Comparison of ENCODE assay signal across 8 mouse cellular contexts in the genomic region with DNA sequence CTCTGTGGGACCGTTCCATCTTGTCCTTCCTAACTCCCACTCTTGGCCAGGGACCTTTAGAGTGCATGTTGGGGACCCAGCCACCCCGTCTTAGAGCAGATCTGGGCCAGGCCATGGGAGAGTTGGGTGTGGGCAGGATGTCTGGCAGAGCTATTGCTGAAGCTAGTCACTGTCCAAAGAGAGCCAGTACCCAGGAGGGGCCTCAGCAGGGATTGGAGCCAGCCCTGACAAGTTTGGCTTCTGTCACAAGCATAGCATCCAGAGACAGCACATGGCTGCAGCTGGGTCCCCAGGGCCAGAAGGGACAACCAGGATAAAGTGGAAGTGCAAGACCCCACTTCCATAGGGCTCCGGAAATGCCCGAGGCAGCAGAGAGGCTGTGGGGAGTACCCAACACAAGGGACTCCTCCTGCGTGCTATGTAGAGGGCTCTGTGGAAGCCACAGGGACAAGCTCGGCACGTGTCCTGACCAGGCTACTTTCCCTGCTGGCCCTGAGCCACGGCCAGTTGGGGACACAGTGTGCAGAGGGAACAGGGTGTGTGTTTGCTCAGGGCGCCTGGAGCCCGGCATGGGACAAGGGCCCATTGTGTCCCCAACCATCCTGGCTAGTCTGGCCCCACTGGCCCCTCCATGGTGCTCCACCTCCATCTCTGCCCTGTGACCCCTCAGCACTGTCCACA. TPM values are rescaled to one million over a fixed set of nuclear protein-coding genes. Genes with fewer than 3 reads are reported as not detected.
A peak's percentile ranks its signal among the peaks of the same experiment; 100 is the strongest.
DNase-seq lines count a peak whose midpoint lies in the region; ATAC-seq and TF ChIP-seq lines count a peak whose summit lies in the region.

No protein-coding gene starts in this region.

- DNase-seq in adrenal gland, adult 2 months, result peak; percentile 88
- peak; percentile 84 for DNase-seq in gastrocnemius, postnatal 14 days
- DNase-seq in left cerebral cortex, postnatal 36 days (ENCODE audit: low spot score in 2 of 2), result peak; percentile 78 to 84
- no peak for DNase-seq in natural killer cell, adult 2 months (ENCODE audit: low spot score in 2 of 2)

- WGBS in intestine, embryonic 16.5 days, result 42% methylated on average over 10 of the region's 10 CpGs
- WGBS in olfactory bulb, adult 2 months, result 57% methylated on average over 10 of the region's 10 CpGs

- H3K4me1 ChIP-seq in intestine, embryonic 16.5 days (ENCODE audit: control insufficient read depth, insufficient read depth, low read length), result peaks cover 37% of the 10 kb centered on the region
- peaks cover 32% of the 10 kb centered on the region for H3K4me1 ChIP-seq in olfactory bulb, adult 2 months (ENCODE audit: control insufficient read depth, insufficient read depth, low read length)

- H3K9ac ChIP-seq in intestine, embryonic 16.5 days (ENCODE audit: low read depth, low read length), result peak overlapping the region; percentile 40; the same call in 1 of the 2 replicates

- no peaks in the 10 kb centered on the region for H3K9me3 ChIP-seq in intestine, embryonic 16.5 days (ENCODE audit: control insufficient read depth, low read length)

- H3K27me3 ChIP-seq in intestine, embryonic 16.5 days (replicated peaks; ENCODE audit: control insufficient read depth, insufficient read depth, low read length), result no peaks in the 10 kb centered on the region

- no peaks in the 10 kb centered on the region for H3K36me3 ChIP-seq in intestine, embryonic 16.5 days (ENCODE audit: control insufficient read depth, insufficient read depth, low read length)

- no peak overlapping the region for H3K4me3 ChIP-seq in intestine, embryonic 16.5 days (ENCODE audit: low read length)
- H3K4me3 ChIP-seq in olfactory bulb, adult 2 months (ENCODE audit: insufficient read depth, low read depth, low read length), result no peak overlapping the region

- TF ChIP-seq CTCF in olfactory bulb, adult 2 months (IDR thresholded peaks at IDR 0.05; ENCODE audit: insufficient read depth, low read depth, low read length), result no peak

- intact Hi-C loops in gastrocnemius, postnatal 14 days (cut with DNase I; ENCODE audit: low total_unique reads), result no loop called here
- intact Hi-C loops in left cerebral cortex, postnatal 36 days (cut with DNase I), result no loop called here

- ATAC-seq in cerebellum, adult (ENCODE audit: insufficient number of reproducible peaks, low FRiP score, low TSS enrichment), result peak; percentile 56
- ATAC-seq in intestine, embryonic 16.5 days, result peak; percentile 69
- no peak for ATAC-seq in activated CD4-positive, CD25-positive, alpha-beta regulatory T cell, adult 4 months

- H3K27ac ChIP-seq in intestine, embryonic 16.5 days (ENCODE audit: low read length), result peak overlapping the region; percentile 70
- peak overlapping the region; percentile 67; the same call in 1 of the 2 replicates for H3K27ac ChIP-seq in olfactory bulb, adult 2 months (ENCODE audit: insufficient read depth, low read depth, low read length)

- H3K4me2 ChIP-seq in intestine, embryonic 16.5 days (ENCODE audit: low read depth, low read length), result no peak overlapping the region

- TF ChIP-seq POLR2A in olfactory bulb, adult 2 months (IDR thresholded peaks at IDR 0.05; ENCODE audit: insufficient read depth, low read depth, low read length), result no peak

RNA-seq across cellular contexts. Expression of gene Pim3, which starts 11.7 kb away (rescaled TPM):
- 100 to 1,000 TPM in 1 of 2 experiments, 10 to 100 TPM in 1; 71.7 to 105 TPM for total RNA-seq in adrenal gland, adult 2 months (2021)
- 156 and 157 TPM in 2 replicates for polyA plus RNA-seq in adrenal gland, adult 2 months (2012; rRNA removed)
- total RNA-seq in gastrocnemius, postnatal 14 days (2021), result 10 to 100 TPM; 13.4 to 26.0 TPM
- polyA plus RNA-seq in intestine, embryonic 16.5 days (2015; fragmentation: Nextera tagmentation; extraction: Ambion mirVana), result 45.7 and 46.3 TPM in 2 replicates
- total RNA-seq in left cerebral cortex, postnatal 36 days (2021), result 10 to 100 TPM; 35.0 to 51.0 TPM
- not detected in 2 replicates for polyA plus RNA-seq in olfactory bulb, adult 2 months (2012; ENCODE audit: insufficient read depth, insufficient read length, low replicate concordance, missing spikeins)
- 1 to 10 TPM; 2.6 to 3.6 TPM for polyA plus RNA-seq in activated CD4-positive, CD25-positive, alpha-beta regulatory T cell, adult 4 months (2017; shearing (Covaris generic))

RNA-seq across cellular contexts. Expression of gene Creld2, which starts 30.8 kb away (rescaled TPM):
- total RNA-seq in adrenal gland, adult 2 months (2021), result 10 to 100 TPM; 44.8 to 45.6 TPM
- 25.5 and 25.7 TPM in 2 replicates for polyA plus RNA-seq in adrenal gland, adult 2 months (2012; rRNA removed)
- total RNA-seq in gastrocnemius, postnatal 14 days (2021), result 10 to 100 TPM in 1 of 2 experiments, 1 to 10 TPM in 1; 8.9 to 11.4 TPM
- polyA plus RNA-seq in intestine, embryonic 16.5 days (2015; fragmentation: Nextera tagmentation; extraction: Ambion mirVana), result 123 and 137 TPM in 2 replicates
- total RNA-seq in left cerebral cortex, postnatal 36 days (2021), result 10 to 100 TPM; 17.5 to 26.0 TPM
- not detected in 2 replicates for polyA plus RNA-seq in olfactory bulb, adult 2 months (2012; ENCODE audit: insufficient read depth, insufficient read length, low replicate concordance, missing spikeins)
- 10 to 100 TPM; 25.4 to 30.9 TPM for polyA plus RNA-seq in activated CD4-positive, CD25-positive, alpha-beta regulatory T cell, adult 4 months (2017; shearing (Covaris generic))

RNA-seq across cellular contexts. Expression of gene Alg12, which starts 31.2 kb away (rescaled TPM):
- total RNA-seq in adrenal gland, adult 2 months (2021), result 10 to 100 TPM; 15.2 to 19.2 TPM
- 20.4 and 21.2 TPM in 2 replicates for polyA plus RNA-seq in adrenal gland, adult 2 months (2012; rRNA removed)
- 1 to 10 TPM; 4.9 to 5.4 TPM for total RNA-seq in gastrocnemius, postnatal 14 days (2021)
- polyA plus RNA-seq in intestine, embryonic 16.5 days (2015; fragmentation: Nextera tagmentation; extraction: Ambion mirVana), result 16.7 and 16.9 TPM in 2 replicates
- 10 to 100 TPM; 12.8 to 15.7 TPM for total RNA-seq in left cerebral cortex, postnatal 36 days (2021)
- polyA plus RNA-seq in olfactory bulb, adult 2 months (2012; ENCODE audit: insufficient read depth, insufficient read length, low replicate concordance, missing spikeins), result not detected in 2 replicates
- polyA plus RNA-seq in activated CD4-positive, CD25-positive, alpha-beta regulatory T cell, adult 4 months (2017; shearing (Covaris generic)), result 10 to 100 TPM; 13.5 to 15.0 TPM

Comparison
In these comparisons a context has a peak if more than half of its experiments do, and no peak if none do; other contexts are left out.
1. DNase-seq: peak in adrenal gland, adult 2 months (single experiment), gastrocnemius, postnatal 14 days (single experiment) and left cerebral cortex, postnatal 36 days (2 of 2); none in natural killer cell, adult 2 months (0 of 2).
2. RNA of gene Pim3, which starts 11.7 kb away (polyA plus RNA-seq): 156 to 157 TPM in adrenal gland, adult 2 months and 45.7 to 46.3 TPM in intestine, embryonic 16.5 days; 2.6 to 3.6 TPM in activated CD4-positive, CD25-positive, alpha-beta regulatory T cell, adult 4 months and not detected in olfactory bulb, adult 2 months; every median in the first group is over 10 times any median in the second.
3. RNA of gene Creld2, which starts 30.8 kb away (polyA plus RNA-seq): 123 to 137 TPM in intestine, embryonic 16.5 days, 25.4 to 30.9 TPM in activated CD4-positive, CD25-positive, alpha-beta regulatory T cell, adult 4 months and 25.5 to 25.7 TPM in adrenal gland, adult 2 months; not detected in olfactory bulb, adult 2 months; every median in the first group is over 10 times any median in the second.
4. RNA of gene Alg12, which starts 31.2 kb away (polyA plus RNA-seq): 20.4 to 21.2 TPM in adrenal gland, adult 2 months, 16.7 to 16.9 TPM in intestine, embryonic 16.5 days and 13.5 to 15.0 TPM in activated CD4-positive, CD25-positive, alpha-beta regulatory T cell, adult 4 months; not detected in olfactory bulb, adult 2 months; every median in the first group is over 10 times any median in the second.